Mouse (Mus musculus) spleen, adult 2 months (tissue): ENCODE results near the gene Rergl. TPM values are rescaled to one million over a fixed set of nuclear protein-coding genes. Genes with fewer than 3 reads are reported as not detected.

Source experiments
- DNase-seq, 2 experiments: peaks; one replicate each; pipeline versions ENCODE4 v3.0.0 to v3.0.0-alpha.2; 2012 to 2021; ENCODE audit warnings: low spot score in 2 of 2, low read depth in 1 of 2
- H3K27ac ChIP-seq: fragments of 200-500 bp; 2 replicates; pipeline ENCODE4 v1.5.1; 2012; ENCODE audit warnings: low read length, inconsistent platforms; ENCODE audit not compliant: insufficient read depth
- H3K27me3 ChIP-seq: fragments of 200-500 bp; 2 replicates; pipeline ENCODE4 v1.6.1; 2012; ENCODE audit warnings: mild to moderate bottlenecking, moderate library complexity, low read length, inconsistent platforms; ENCODE audit not compliant: control insufficient read depth, insufficient read depth
- H3K36me3 ChIP-seq: fragments of 200-500 bp; 2 replicates; pipeline ENCODE4 v1.6.1; 2012; ENCODE audit warnings: mild to moderate bottlenecking, low read length, inconsistent platforms; ENCODE audit not compliant: control insufficient read depth, insufficient read depth
- H3K4me1 ChIP-seq: fragments of 200-500 bp; 2 replicates; pipeline ENCODE4 v1.6.1; 2011; ENCODE audit warnings: inconsistent platforms; ENCODE audit not compliant: control insufficient read depth, insufficient read depth, insufficient read length
- H3K4me3 ChIP-seq: fragments of 200-500 bp; 2 replicates; pipeline ENCODE4 v1.5.1; 2011; ENCODE audit warnings: mild to moderate bottlenecking, inconsistent platforms; ENCODE audit not compliant: insufficient read depth, insufficient read length; ENCODE audit errors: extremely low read depth
- CTCF ChIP-seq: fragments of 200-500 bp; IDR thresholded peaks from 2 replicates; pipeline ENCODE4 v1.5.1; 2011; ENCODE audit warnings: mild to moderate bottlenecking, inconsistent platforms; ENCODE audit not compliant: insufficient read depth, insufficient read length, insufficient replicate concordance; ENCODE audit errors: extremely low read depth
- POLR2A ChIP-seq: fragments of 200-500 bp; IDR thresholded peaks from 2 replicates; pipeline ENCODE4 v1.6.1; 2011; ENCODE audit warnings: low read depth, low read length, inconsistent platforms
- WGBS: fragments of 180-500 bp; shearing (Covaris S2); methylation state at CpG from one replicate; pipeline ENCODE4 v1.1.7; 2018; 5-methylcytosine and 5-hydroxymethylcytosine counted together
- polyA plus RNA-seq: library from polyadenylated mRNA; depleted of rRNA; stranded (reverse); fragments of >200 nt; gene quantifications from 2 replicates; pipeline ENCODE4 v1.2.3, GENCODE M21; 2012; rRNA removed

Gene Rergl
- polyA plus RNA-seq, 1 experiment = not detected

- TF ChIP-seq POLR2A (no peak), CTCF (no peak)
- Histone ChIP-seq H3K4me3 (no peak overlapping the region), H3K27me3 (no peaks in the 10 kb centered on the region), H3K27ac (no peak overlapping the region), H3K36me3 (no peaks in the 10 kb centered on the region), H3K4me1 (no peaks in the 10 kb centered on the region)
- WGBS = 83% methylated on average over 2 of the region's 2 CpGs
- no peak for DNase-seq
Measured at GRCm38 (mm10) chr6:139464292-139464691, 37.5 kb downstream of the Rergl start.

- WGBS = 38% methylated on average over 5 of the region's 5 CpGs
- Histone ChIP-seq H3K27ac (no peak overlapping the region), H3K4me3 (no peak overlapping the region), H3K27me3 (no peaks in the 10 kb centered on the region), H3K4me1 (no peaks in the 10 kb centered on the region), H3K36me3 (no peaks in the 10 kb centered on the region)
- no peak for DNase-seq
- TF ChIP-seq POLR2A (no peak), CTCF (no peak)
Measured at GRCm38 (mm10) chr6:139461094-139461493, 40.7 kb downstream of the Rergl start.

- WGBS = 84% methylated on average over 10 of the region's 10 CpGs
- DNase-seq = no peak
- H3K27me3 ChIP-seq = no peaks in the 10 kb centered on the region
- TF ChIP-seq POLR2A = no peak
- no peak for TF ChIP-seq CTCF
- no peak overlapping the region for H3K4me3 ChIP-seq
- no peak overlapping the region for H3K27ac ChIP-seq
- no peaks in the 10 kb centered on the region for H3K36me3 ChIP-seq
- H3K4me1 ChIP-seq = no peaks in the 10 kb centered on the region
Measured at GRCm38 (mm10) chr6:139460470-139460869, 41.3 kb downstream of the Rergl start.

GRCm38 (mm10) chr6:139443999-139444398, 57.8 kb downstream of the Rergl start:
- Histone ChIP-seq H3K27ac (no peak overlapping the region), H3K4me3 (no peak overlapping the region), H3K27me3 (no peaks in the 10 kb centered on the region), H3K36me3 (no peaks in the 10 kb centered on the region), H3K4me1 (no peaks in the 10 kb centered on the region)
- WGBS = 88% methylated on average over 2 of the region's 2 CpGs
- TF ChIP-seq CTCF = no peak
- no peak for TF ChIP-seq POLR2A
- DNase-seq = no peak

Other genes with a start within 250 kb of the Rergl start
- 0.04 TPM in 1 of 2 replicates, not detected in the other for gene Pik3c2g, start 85.2 kb upstream of the Rergl start, polyA plus RNA-seq